Mouse (Mus musculus) limb, embryonic 11.5 days (tissue): ENCODE data around the gene Bysl. TPM values are rescaled to one million over a fixed set of nuclear protein-coding genes. Genes with fewer than 3 reads are reported as not detected.

Source experiments
- ATAC-seq: fragments of 200-750 bp; cut with Nextera tagmentation; 2 replicates; pipeline ENCODE4 v1.8.0; 2017; ENCODE audit warnings: low read depth; ENCODE audit not compliant: insufficient number of reproducible peaks, low FRiP score, low TSS enrichment
- DNase-seq: peaks from one replicate; pipeline ENCODE4 v3.0.0-alpha.2; 2015; ENCODE audit warnings: low spot score
- H3K27ac ChIP-seq: fragments of 300-500 bp; sonication (generic); replicated peaks from 2 replicates; pipeline ENCODE4 v1.5.1; 2014; ENCODE audit warnings: low read depth, mild to moderate bottlenecking, low read length
- H3K27me3 ChIP-seq: fragments of 300-500 bp; sonication (generic); 2 replicates; pipeline ENCODE4 v1.6.1; 2014; ENCODE audit warnings: mild to moderate bottlenecking, low read length, mixed read lengths; ENCODE audit not compliant: control insufficient read depth, insufficient read depth
- H3K36me3 ChIP-seq: fragments of 300-500 bp; sonication (generic); 2 replicates; pipeline ENCODE4 v1.6.1; 2014; ENCODE audit warnings: mild to moderate bottlenecking, low read length, moderate library complexity, mixed read lengths; ENCODE audit not compliant: control insufficient read depth, insufficient read depth
- H3K4me1 ChIP-seq: fragments of 300-500 bp; sonication (generic); 2 replicates; pipeline ENCODE4 v1.6.1; 2014; ENCODE audit warnings: low read length, mixed read lengths; ENCODE audit not compliant: control insufficient read depth, insufficient read depth
- H3K4me2 ChIP-seq: fragments of 300-500 bp; sonication (generic); 2 replicates; pipeline ENCODE4 v1.6.1; 2014; ENCODE audit warnings: low read depth, mild to moderate bottlenecking, moderate library complexity; ENCODE audit not compliant: severe bottlenecking
- H3K4me3 ChIP-seq: fragments of 300-500 bp; sonication (generic); 2 replicates; pipeline ENCODE4 v1.5.1; 2014; ENCODE audit warnings: low read depth, low read length
- H3K9ac ChIP-seq: fragments of 300-500 bp; sonication (generic); 2 replicates; pipeline ENCODE4 v1.6.1; 2014; ENCODE audit warnings: mild to moderate bottlenecking, low read length
- H3K9me3 ChIP-seq: fragments of 300-500 bp; sonication (generic); 2 replicates; pipeline ENCODE4 v1.6.1; 2016; ENCODE audit warnings: low read length; ENCODE audit not compliant: control insufficient read depth
- WGBS: fragments of 180-500 bp; shearing (Covaris S2); extraction: QIAGEN DNeasy Blood & Tissue Kit; methylation state at CpG from one replicate; pipeline ENCODE4 v1.1.7; 2014; 5-methylcytosine and 5-hydroxymethylcytosine counted together
- polyA plus RNA-seq: library from polyadenylated mRNA; unstranded; fragments of >200 nt; fragmentation: Nextera tagmentation; extraction: Ambion mirVana; gene quantifications from 2 replicates; pipeline ENCODE4 v1.2.1, GENCODE M21; 2014

Gene Bysl
- polyA plus RNA-seq, 1 experiment from 2014 or later = 30.7 TPM

DNA sequence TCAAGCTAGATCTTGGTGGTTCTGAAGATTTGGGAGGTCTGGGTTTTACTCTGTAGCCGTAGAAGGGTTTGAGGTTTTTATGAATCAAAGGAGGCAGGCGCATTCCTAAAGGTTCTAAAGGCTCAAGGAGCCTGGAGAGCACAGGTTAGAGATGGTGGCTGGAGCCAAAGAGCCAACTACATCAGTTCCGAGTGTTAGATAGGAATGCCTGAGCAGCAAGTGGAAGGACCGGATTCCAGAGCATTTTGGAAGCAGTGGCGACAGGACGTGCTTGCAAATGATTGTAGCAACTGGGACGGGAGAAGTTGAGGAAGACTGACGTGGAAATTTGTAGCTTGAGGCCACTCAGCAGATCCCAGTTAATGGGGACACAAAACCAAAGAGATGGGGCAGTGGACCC lies 37.3 kb downstream of the Bysl start:
- Histone ChIP-seq H3K36me3 (no peaks in the 10 kb centered on the region), H3K4me2 (no peak overlapping the region), H3K9ac (no peak overlapping the region), H3K27ac (no peak overlapping the region), H3K9me3 (no peaks in the 10 kb centered on the region), H3K27me3 (no peaks in the 10 kb centered on the region), H3K4me1 (0 out of 2 replicates have a peak, but pooled peaks cover 2% of the 10 kb centered on the region), H3K4me3 (no peak overlapping the region)
- DNase-seq (no peak), ATAC-seq (no peak)
- WGBS = 69% methylated on average over 8 of the region's 8 CpGs

DNA sequence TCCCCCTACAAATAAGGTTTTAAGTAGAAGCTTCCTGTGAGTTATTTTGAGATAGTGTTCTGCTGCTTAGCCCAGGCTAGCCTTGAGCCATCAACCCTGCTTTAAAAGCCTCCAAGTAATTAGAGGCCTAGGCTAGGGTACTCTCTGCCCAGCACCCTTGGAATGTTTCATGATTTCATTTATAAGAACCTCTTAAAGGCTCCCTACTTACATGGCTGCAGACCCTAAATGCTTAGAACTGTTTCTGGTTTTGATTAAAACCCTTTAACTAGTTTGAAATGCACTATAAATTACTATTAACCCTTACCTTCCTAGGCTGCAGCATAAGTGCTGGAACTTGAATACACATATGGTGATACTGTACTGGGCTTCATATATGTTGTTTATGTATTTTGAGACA lies 38.9 kb downstream of the Bysl start:
- Histone ChIP-seq H3K9ac (no peak overlapping the region), H3K4me2 (no peak overlapping the region), H3K27me3 (no peaks in the 10 kb centered on the region), H3K36me3 (no peaks in the 10 kb centered on the region), H3K4me3 (no peak overlapping the region), H3K27ac (no peak overlapping the region), H3K9me3 (no peaks in the 10 kb centered on the region), H3K4me1 (0 out of 2 replicates have a peak, but pooled peaks cover 2% of the 10 kb centered on the region)
- DNase-seq (peak; percentile 34), ATAC-seq (0 out of 2 replicates have a peak, but pooled peaks have one; percentile 65)

- Histone ChIP-seq H3K4me3 (no peak overlapping the region), H3K4me2 (no peak overlapping the region), H3K4me1 (0 out of 2 replicates have a peak, but pooled peaks cover 2% of the 10 kb centered on the region), H3K9me3 (no peaks in the 10 kb centered on the region), H3K27ac (no peak overlapping the region), H3K27me3 (no peaks in the 10 kb centered on the region), H3K9ac (no peak overlapping the region), H3K36me3 (no peaks in the 10 kb centered on the region)
- DNase-seq = no peak
- 49% methylated on average over 7 of the region's 7 CpGs for WGBS
- ATAC-seq = no peak
These were observed 39.7 kb downstream of the Bysl start for GRCm38 (mm10) chr17:47571621-47572020.

- 89% methylated on average over 10 of the region's 10 CpGs for WGBS
- Histone ChIP-seq H3K36me3 (no peaks in the 10 kb centered on the region), H3K9me3 (no peaks in the 10 kb centered on the region), H3K4me1 (peaks cover 2% of the 10 kb centered on the region; the same call in 1 of the 2 replicates), H3K4me2 (no peak overlapping the region), H3K4me3 (no peak overlapping the region), H3K27me3 (no peaks in the 10 kb centered on the region), H3K9ac (no peak overlapping the region), H3K27ac (no peak overlapping the region)
- ATAC-seq (no peak), DNase-seq (no peak)
These were observed 42.3 kb downstream of the Bysl start for GRCm38 (mm10) chr17:47568951-47569527.

DNA sequence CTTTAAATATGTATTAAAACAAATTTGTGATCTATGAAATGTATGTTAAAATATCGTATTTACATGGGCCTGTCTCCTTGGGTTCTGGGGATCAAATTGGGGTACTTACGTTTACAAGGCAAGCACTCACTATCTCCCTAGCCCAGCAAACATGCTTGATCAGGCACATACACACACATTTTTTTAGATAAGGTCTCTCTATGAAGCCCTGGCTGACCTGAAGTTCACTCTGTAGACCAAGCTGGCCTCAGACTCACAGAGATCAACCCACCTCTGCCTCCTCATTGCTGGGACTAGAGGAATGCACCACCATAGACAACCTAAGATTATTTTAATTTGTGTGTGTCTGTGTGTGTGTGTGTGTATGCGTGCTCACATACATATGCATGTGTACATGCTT lies 42.9 kb downstream of the Bysl start:
- DNase-seq = no peak
- H3K9me3 ChIP-seq = no peaks in the 10 kb centered on the region
- H3K9ac ChIP-seq = no peak overlapping the region
- WGBS = 98% methylated on average over 3 of the region's 3 CpGs
- H3K4me2 ChIP-seq = no peak overlapping the region
- no peaks in the 10 kb centered on the region for H3K36me3 ChIP-seq
- ATAC-seq = no peak
- no peaks in the 10 kb centered on the region for H3K27me3 ChIP-seq
- H3K4me1 ChIP-seq = peaks cover 2% of the 10 kb centered on the region; the same call in 1 of the 2 replicates
- no peak overlapping the region for H3K4me3 ChIP-seq
- no peak overlapping the region for H3K27ac ChIP-seq

DNA sequence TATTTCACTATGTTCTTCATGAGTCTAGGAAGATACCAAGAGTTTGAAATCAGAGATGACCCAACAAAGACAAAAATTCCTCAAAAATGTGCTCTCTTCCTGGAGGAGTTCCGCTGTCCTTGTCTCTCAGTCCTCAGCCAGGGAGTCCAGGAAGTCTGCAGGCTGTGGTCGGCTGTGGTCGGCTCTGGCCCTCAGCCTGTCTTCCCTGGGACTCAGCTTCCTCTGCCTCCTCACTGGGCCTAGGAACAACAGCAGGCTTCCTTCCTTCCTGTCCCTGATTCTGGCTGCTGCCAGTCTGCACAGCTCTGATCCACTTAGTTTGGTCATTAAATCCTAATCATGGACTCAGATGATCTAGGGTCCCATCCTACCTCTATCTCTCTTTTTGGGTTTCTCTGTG lies 44.0 kb downstream of the Bysl start:
- Histone ChIP-seq H3K9me3 (no peaks in the 10 kb centered on the region), H3K27me3 (no peaks in the 10 kb centered on the region), H3K4me2 (no peak overlapping the region), H3K36me3 (no peaks in the 10 kb centered on the region), H3K9ac (no peak overlapping the region), H3K27ac (no peak overlapping the region), H3K4me1 (peaks cover 2% of the 10 kb centered on the region; the same call in 1 of the 2 replicates), H3K4me3 (no peak overlapping the region)
- WGBS = 79% methylated on average over 3 of the region's 3 CpGs
- no peak for DNase-seq
- no peak for ATAC-seq

GRCm38 (mm10) chr17:47566133-47566532 lies 45.2 kb downstream of the Bysl start:
- H3K27ac ChIP-seq = no peak overlapping the region
- no peaks in the 10 kb centered on the region; the same call in 1 of the 2 replicates for H3K4me1 ChIP-seq
- H3K27me3 ChIP-seq = no peaks in the 10 kb centered on the region
- no peaks in the 10 kb centered on the region for H3K9me3 ChIP-seq
- DNase-seq (no peak), ATAC-seq (no peak)
- no peaks in the 10 kb centered on the region for H3K36me3 ChIP-seq
- H3K4me3 ChIP-seq = no peak overlapping the region
- no peak overlapping the region for H3K4me2 ChIP-seq
- no peak overlapping the region for H3K9ac ChIP-seq
- WGBS = 16% methylated on average over 2 of the region's 2 CpGs

- 71% methylated on average over 5 of the region's 5 CpGs for WGBS
- H3K4me1 ChIP-seq = no peaks in the 10 kb centered on the region; the same call in 1 of the 2 replicates
- no peak overlapping the region for H3K4me2 ChIP-seq
- no peak overlapping the region for H3K9ac ChIP-seq
- H3K27ac ChIP-seq = no peak overlapping the region
- ATAC-seq (no peak), DNase-seq (no peak)
- H3K9me3 ChIP-seq = no peaks in the 10 kb centered on the region
- H3K36me3 ChIP-seq = no peaks in the 10 kb centered on the region
- no peaks in the 10 kb centered on the region for H3K27me3 ChIP-seq
- H3K4me3 ChIP-seq = no peak overlapping the region
These were observed 46.7 kb downstream of the Bysl start for GRCm38 (mm10) chr17:47564612-47565011.

DNA sequence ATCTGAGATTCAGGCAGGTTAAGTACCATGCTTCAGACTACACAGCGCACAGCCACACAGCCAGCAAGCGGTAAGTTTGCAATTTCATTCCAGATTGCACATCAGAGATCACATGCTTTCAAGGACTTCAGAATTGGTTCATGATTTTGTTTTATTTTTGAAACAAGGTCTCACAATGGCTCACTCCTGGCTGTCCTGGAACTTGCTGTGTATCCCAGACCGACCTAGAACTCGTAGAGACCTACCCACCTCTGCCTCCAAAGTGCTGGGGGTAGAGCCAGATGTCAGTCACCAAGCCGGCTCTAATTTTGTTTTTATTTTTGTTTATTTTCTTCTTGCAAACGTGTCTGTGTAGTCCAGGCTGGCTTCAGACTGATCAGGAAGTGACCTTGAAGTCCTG lies 48.4 kb downstream of the Bysl start:
- Histone ChIP-seq H3K4me1 (no peaks in the 10 kb centered on the region; the same call in 1 of the 2 replicates), H3K27ac (no peak overlapping the region), H3K4me2 (no peak overlapping the region), H3K9me3 (no peaks in the 10 kb centered on the region), H3K27me3 (no peaks in the 10 kb centered on the region), H3K36me3 (no peaks in the 10 kb centered on the region), H3K4me3 (no peak overlapping the region), H3K9ac (no peak overlapping the region)
- WGBS = 81% methylated on average over 6 of the region's 6 CpGs
- no peak for DNase-seq
- no peak for ATAC-seq
